Mouse (Mus musculus): ENCODE results near the gene Abcb6. TPM values are rescaled to one million over a fixed set of nuclear protein-coding genes. Genes with fewer than 3 reads are reported as not detected.

Gene Abcb6
- polyA plus RNA-seq, 1 experiment from 2014 or later, result 47.8 TPM

GRCm38 (mm10) chr1:75168093-75168471 is 12.1 kb downstream of the Abcb6 start:
- H3K9ac ChIP-seq, result peak overlapping the region; percentile 73
- H3K4me2 ChIP-seq, result peak overlapping the region; percentile 71
- H3K9me3 ChIP-seq, result no peaks in the 10 kb centered on the region
- no peaks in the 10 kb centered on the region for H3K27me3 ChIP-seq
- 11% methylated on average over 7 of the region's 7 CpGs for WGBS
- peaks cover 15% of the 10 kb centered on the region for H3K4me1 ChIP-seq (replicated peaks)
- peak; percentile 21 for ATAC-seq (ENCODE audit: low read depth)
- peak overlapping the region; percentile 92 for H3K27ac ChIP-seq (replicated peaks)
- peak overlapping the region; percentile 71 for H3K4me3 ChIP-seq
- H3K36me3 ChIP-seq, result peaks cover 33% of the 10 kb centered on the region

- 91% methylated on average over 4 of the region's 4 CpGs for WGBS
- H3K4me1 ChIP-seq (replicated peaks), result no peaks in the 10 kb centered on the region
- H3K9ac ChIP-seq, result no peak overlapping the region
- H3K4me3 ChIP-seq, result no peak overlapping the region
- no peaks in the 10 kb centered on the region for H3K36me3 ChIP-seq
- H3K27me3 ChIP-seq, result no peaks in the 10 kb centered on the region
- ATAC-seq (ENCODE audit: low read depth), result no peak
- no peak overlapping the region for H3K4me2 ChIP-seq
- no peak overlapping the region for H3K27ac ChIP-seq (replicated peaks)
- H3K9me3 ChIP-seq, result no peaks in the 10 kb centered on the region
Observed at GRCm38 (mm10) chr1:75160256-75160617, 20.0 kb downstream of the Abcb6 start.

- Histone ChIP-seq H3K4me3 (no peak overlapping the region), H3K27me3 (no peaks in the 10 kb centered on the region), H3K27ac (replicated peaks) (no peak overlapping the region), H3K36me3 (no peaks in the 10 kb centered on the region), H3K9ac (no peak overlapping the region), H3K9me3 (no peaks in the 10 kb centered on the region), H3K4me2 (no peak overlapping the region), H3K4me1 (replicated peaks) (no peaks in the 10 kb centered on the region)
- WGBS, result 73% methylated on average over 5 of the region's 5 CpGs
- ATAC-seq (ENCODE audit: low read depth), result no peak
Observed at GRCm38 (mm10) chr1:75159540-75160255, 20.5 kb downstream of the Abcb6 start.

- Histone ChIP-seq H3K4me1 (replicated peaks) (no peaks in the 10 kb centered on the region), H3K4me2 (no peak overlapping the region), H3K27me3 (no peaks in the 10 kb centered on the region), H3K36me3 (no peaks in the 10 kb centered on the region), H3K9me3 (no peaks in the 10 kb centered on the region), H3K27ac (replicated peaks) (no peak overlapping the region), H3K9ac (no peak overlapping the region), H3K4me3 (no peak overlapping the region)
- ATAC-seq (ENCODE audit: low read depth), result no peak
Observed at GRCm38 (mm10) chr1:75158990-75159389, 21.2 kb downstream of the Abcb6 start.

GRCm38 (mm10) chr1:75155837-75156236 is 24.4 kb downstream of the Abcb6 start:
- 71% methylated on average over 3 of the region's 3 CpGs for WGBS
- H3K27me3 ChIP-seq, result no peaks in the 10 kb centered on the region
- H3K27ac ChIP-seq (replicated peaks), result no peak overlapping the region
- H3K4me2 ChIP-seq, result no peak overlapping the region
- no peak overlapping the region for H3K4me3 ChIP-seq
- no peak for ATAC-seq (ENCODE audit: low read depth)
- no peak overlapping the region for H3K9ac ChIP-seq
- no peaks in the 10 kb centered on the region for H3K9me3 ChIP-seq
- H3K36me3 ChIP-seq, result no peaks in the 10 kb centered on the region
- no peaks in the 10 kb centered on the region for H3K4me1 ChIP-seq (replicated peaks)

GRCm38 (mm10) chr1:75148727-75149126 is 31.5 kb downstream of the Abcb6 start:
- H3K4me2 ChIP-seq, result no peak overlapping the region

GRCm38 (mm10) chr1:75147411-75148135 is 32.6 kb downstream of the Abcb6 start:
- Histone ChIP-seq H3K4me2 (no peak overlapping the region), H3K4me3 (no peak overlapping the region), H3K27ac (replicated peaks) (no peak overlapping the region), H3K36me3 (peaks cover 62% of the 10 kb centered on the region), H3K9ac (no peak overlapping the region), H3K9me3 (no peaks in the 10 kb centered on the region), H3K4me1 (replicated peaks) (peaks cover 21% of the 10 kb centered on the region), H3K27me3 (no peaks in the 10 kb centered on the region)
- WGBS, result 89% methylated on average over 7 of the region's 7 CpGs
- no peak for ATAC-seq (ENCODE audit: low read depth)

More at GRCm38 (mm10) chr1:75148727-75149126, 31.5 kb downstream of the Abcb6 start:
- H3K27ac ChIP-seq (replicated peaks), result no peak overlapping the region
- H3K4me1 ChIP-seq (replicated peaks), result peaks cover 14% of the 10 kb centered on the region
- H3K27me3 ChIP-seq, result no peaks in the 10 kb centered on the region
- WGBS, result 94% methylated on average over 4 of the region's 4 CpGs
- no peak overlapping the region for H3K4me3 ChIP-seq
- ATAC-seq (ENCODE audit: low read depth), result no peak
- H3K9me3 ChIP-seq, result no peaks in the 10 kb centered on the region
- no peak overlapping the region for H3K9ac ChIP-seq
- H3K36me3 ChIP-seq, result peaks cover 62% of the 10 kb centered on the region

GRCm38 (mm10) chr1:75145589-75145988 is 34.6 kb downstream of the Abcb6 start:
- WGBS, result 94% methylated on average over 3 of the region's 3 CpGs
- Histone ChIP-seq H3K4me2 (no peak overlapping the region), H3K27me3 (no peaks in the 10 kb centered on the region), H3K27ac (replicated peaks) (no peak overlapping the region), H3K4me3 (no peak overlapping the region), H3K9me3 (no peaks in the 10 kb centered on the region), H3K4me1 (replicated peaks) (peaks cover 29% of the 10 kb centered on the region), H3K9ac (no peak overlapping the region), H3K36me3 (peaks cover 62% of the 10 kb centered on the region)
- no peak for ATAC-seq (ENCODE audit: low read depth)

- Histone ChIP-seq H3K27me3 (no peaks in the 10 kb centered on the region), H3K9ac (peak within 1 kb of the TSS; percentile 98), H3K4me3 (peak within 1 kb of the TSS; percentile 93), H3K27ac (replicated peaks) (peak within 1 kb of the TSS; percentile 99), H3K4me2 (peak within 1 kb of the TSS; percentile 94), H3K36me3 (peaks cover 59% of the 10 kb centered on the region), H3K4me1 (replicated peaks) (peaks cover 47% of the 10 kb centered on the region), H3K9me3 (no peaks in the 10 kb centered on the region)
- peak; percentile 91 for ATAC-seq (ENCODE audit: low read depth)
- under 1% methylated on average over 82 of the region's 91 CpGs for WGBS
Observed at GRCm38 (mm10) chr1:75142301-75143261, 37.6 kb downstream of the Abcb6 start, which contains the start of the genes Cnppd1 and Retreg2. TSS of gene Cnppd1 (minus strand) at chr1:75142711. TSS of gene Retreg2 (plus strand) at chr1:75142778.

GRCm38 (mm10) chr1:75141486-75142190 is 38.6 kb downstream of the Abcb6 start:
- H3K36me3 ChIP-seq, result peaks cover 59% of the 10 kb centered on the region

GRCm38 (mm10) chr1:75140601-75141190 is 39.5 kb downstream of the Abcb6 start:
- Histone ChIP-seq H3K9ac (peak overlapping the region; percentile 98), H3K27ac (replicated peaks) (peak overlapping the region; percentile 99), H3K36me3 (peaks cover 59% of the 10 kb centered on the region), H3K4me2 (peak overlapping the region; percentile 94), H3K4me3 (peak overlapping the region; percentile 93), H3K9me3 (no peaks in the 10 kb centered on the region), H3K27me3 (no peaks in the 10 kb centered on the region), H3K4me1 (replicated peaks) (peaks cover 47% of the 10 kb centered on the region)
- 0 out of 2 replicates have a peak, but pooled peaks have one; percentile 3 for ATAC-seq (ENCODE audit: low read depth)
- 47% methylated on average over 4 of the region's 4 CpGs for WGBS

More at GRCm38 (mm10) chr1:75141486-75142190, 38.6 kb downstream of the Abcb6 start:
- peak overlapping the region; percentile 98 for H3K9ac ChIP-seq
- under 1% methylated on average over 53 of the region's 53 CpGs for WGBS
- peak; percentile 14; the same call in 1 of the 2 replicates for ATAC-seq (ENCODE audit: low read depth)
- H3K27ac ChIP-seq (replicated peaks), result peak overlapping the region; percentile 99
- H3K27me3 ChIP-seq, result no peaks in the 10 kb centered on the region
- H3K9me3 ChIP-seq, result no peaks in the 10 kb centered on the region
- peak overlapping the region; percentile 93 for H3K4me3 ChIP-seq
- peaks cover 47% of the 10 kb centered on the region for H3K4me1 ChIP-seq (replicated peaks)
- H3K4me2 ChIP-seq, result peak overlapping the region; percentile 94

Measured in neural tube, embryonic 13.5 days (tissue).